Mouse (Mus musculus): Measurements from ENCODE around the gene Ttll5. TPM values are rescaled to one million over a fixed set of nuclear protein-coding genes. Genes with fewer than 3 reads are reported as not detected.

Ttll5 gene
- polyA plus RNA-seq, 1 experiment from 2014 or later, result 15.5 TPM

DNA sequence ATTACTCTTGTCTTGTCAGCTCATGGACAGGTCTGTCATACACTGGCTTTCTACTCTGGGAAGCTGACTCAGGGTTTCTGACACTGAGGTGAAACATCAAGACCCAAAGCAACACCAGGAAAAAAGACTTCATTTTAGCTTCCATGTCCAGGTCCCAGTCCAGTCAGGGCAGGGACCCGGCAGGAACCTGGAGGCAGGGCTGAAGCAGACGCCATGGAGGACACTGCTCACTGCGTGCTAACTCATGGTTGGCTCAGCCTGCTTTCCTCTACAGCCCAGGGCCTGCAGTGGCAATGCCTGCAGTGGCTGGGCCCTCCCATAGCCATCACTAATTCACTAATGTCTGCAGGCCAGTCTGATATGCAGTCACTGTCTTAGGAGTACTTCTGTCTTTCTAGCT is 4.4 kb downstream of the Ttll5 start:
- Histone ChIP-seq H3K36me3 (ENCODE audit: control insufficient read depth, insufficient read depth) (peaks cover 19% of the 10 kb centered on the region; the same call in 1 of the 2 replicates), H3K9ac (ENCODE audit: low read length) (no peak overlapping the region), H3K4me1 (ENCODE audit: control insufficient read depth, insufficient read depth, low read length) (peaks cover 4% of the 10 kb centered on the region), H3K9me3 (replicated peaks; ENCODE audit: control insufficient read depth, low read length) (no peaks in the 10 kb centered on the region), H3K27me3 (ENCODE audit: control insufficient read depth, insufficient read depth, low read length) (no peaks in the 10 kb centered on the region), H3K4me3 (ENCODE audit: low read length) (no peak overlapping the region), H3K27ac (ENCODE audit: low read length) (no peak overlapping the region), H3K4me2 (ENCODE audit: low read depth, low read length) (no peak overlapping the region)
- WGBS, result 96% methylated on average over 3 of the region's 3 CpGs
- ATAC-seq (replicated peaks; ENCODE audit: extremely low read depth, insufficient read depth, low FRiP score), result no peak

GRCm38 (mm10) chr12:85829866-85830265 is 5.4 kb downstream of the Ttll5 start:
- Histone ChIP-seq H3K9ac (ENCODE audit: low read length) (no peak overlapping the region), H3K36me3 (ENCODE audit: control insufficient read depth, insufficient read depth) (peaks cover 19% of the 10 kb centered on the region; the same call in 1 of the 2 replicates), H3K4me2 (ENCODE audit: low read depth, low read length) (no peak overlapping the region), H3K27ac (ENCODE audit: low read length) (no peak overlapping the region), H3K4me1 (ENCODE audit: control insufficient read depth, insufficient read depth, low read length) (peaks cover 3% of the 10 kb centered on the region), H3K9me3 (replicated peaks; ENCODE audit: control insufficient read depth, low read length) (no peaks in the 10 kb centered on the region), H3K27me3 (ENCODE audit: control insufficient read depth, insufficient read depth, low read length) (no peaks in the 10 kb centered on the region), H3K4me3 (ENCODE audit: low read length) (no peak overlapping the region)
- 89% methylated on average over 3 of the region's 3 CpGs for WGBS
- ATAC-seq (replicated peaks; ENCODE audit: extremely low read depth, insufficient read depth, low FRiP score), result no peak

- H3K4me3 ChIP-seq (ENCODE audit: low read length), result no peak overlapping the region
- no peaks in the 10 kb centered on the region for H3K9me3 ChIP-seq (replicated peaks; ENCODE audit: control insufficient read depth, low read length)
- ATAC-seq (replicated peaks; ENCODE audit: extremely low read depth, insufficient read depth, low FRiP score), result no peak
- H3K27me3 ChIP-seq (ENCODE audit: control insufficient read depth, insufficient read depth, low read length), result no peaks in the 10 kb centered on the region
- peaks cover 6% of the 10 kb centered on the region for H3K4me1 ChIP-seq (ENCODE audit: control insufficient read depth, insufficient read depth, low read length)
- WGBS, result 69% methylated on average over 3 of the region's 3 CpGs
- H3K9ac ChIP-seq (ENCODE audit: low read length), result no peak overlapping the region
- no peak overlapping the region for H3K27ac ChIP-seq (ENCODE audit: low read length)
- H3K4me2 ChIP-seq (ENCODE audit: low read depth, low read length), result no peak overlapping the region
- peaks cover 19% of the 10 kb centered on the region; the same call in 1 of the 2 replicates for H3K36me3 ChIP-seq (ENCODE audit: control insufficient read depth, insufficient read depth)
Measured at GRCm38 (mm10) chr12:85830691-85831090, 6.2 kb downstream of the Ttll5 start.

DNA sequence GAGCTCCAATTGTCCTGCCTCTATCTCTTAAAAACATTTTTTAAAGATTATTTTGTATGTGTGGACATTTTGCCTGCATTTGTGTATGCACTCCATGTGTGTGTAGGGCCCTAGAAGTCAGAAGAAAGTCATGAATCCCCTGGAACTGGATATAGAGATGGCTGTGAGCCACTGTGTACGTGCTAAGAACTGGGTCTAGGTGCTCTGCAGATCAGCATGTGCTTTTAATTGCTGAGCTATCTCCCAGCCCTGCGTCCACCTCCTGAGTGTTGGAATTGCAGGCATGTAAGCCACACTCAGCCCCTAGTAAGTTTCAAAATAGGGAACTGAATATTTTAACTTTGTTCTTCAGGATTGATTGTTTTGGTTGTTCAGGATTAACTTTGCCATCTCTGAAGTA is 10.1 kb downstream of the Ttll5 start:
- Histone ChIP-seq H3K4me2 (ENCODE audit: low read depth, low read length) (no peak overlapping the region), H3K4me3 (ENCODE audit: low read length) (no peak overlapping the region; the same call in 1 of the 2 replicates), H3K27ac (ENCODE audit: low read length) (peak overlapping the region; percentile 89), H3K9ac (ENCODE audit: low read length) (no peak overlapping the region), H3K9me3 (replicated peaks; ENCODE audit: control insufficient read depth, low read length) (no peaks in the 10 kb centered on the region), H3K36me3 (ENCODE audit: control insufficient read depth, insufficient read depth) (peaks cover 15% of the 10 kb centered on the region; the same call in 1 of the 2 replicates), H3K4me1 (ENCODE audit: control insufficient read depth, insufficient read depth, low read length) (peaks cover 6% of the 10 kb centered on the region), H3K27me3 (ENCODE audit: control insufficient read depth, insufficient read depth, low read length) (no peaks in the 10 kb centered on the region)
- peak; percentile 88 for ATAC-seq (replicated peaks; ENCODE audit: extremely low read depth, insufficient read depth, low FRiP score)
- WGBS, result 53% methylated on average over 2 of the region's 2 CpGs

DNA sequence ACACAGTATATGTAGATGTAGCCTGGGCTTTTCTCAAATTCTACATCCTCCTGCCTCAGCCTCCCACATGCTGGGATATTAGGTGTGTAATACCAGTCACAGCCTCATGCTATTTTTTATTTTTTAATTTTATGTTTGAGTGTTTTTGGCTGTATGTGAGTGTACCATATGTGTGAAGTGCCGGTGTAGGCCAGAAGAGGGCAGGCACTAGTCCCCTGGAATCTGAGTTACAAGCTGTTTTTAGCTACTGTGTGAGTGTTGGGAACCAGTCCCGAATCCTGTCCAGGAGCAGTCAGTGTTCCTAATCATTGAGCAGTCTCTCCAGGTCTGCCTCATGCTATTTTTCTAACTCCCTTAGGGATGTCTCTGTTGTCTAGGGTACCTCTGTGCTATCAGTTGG is 13.3 kb downstream of the Ttll5 start:
- H3K4me2 ChIP-seq (ENCODE audit: low read depth, low read length), result no peak overlapping the region
- no peaks in the 10 kb centered on the region for H3K27me3 ChIP-seq (ENCODE audit: control insufficient read depth, insufficient read depth, low read length)
- H3K9ac ChIP-seq (ENCODE audit: low read length), result no peak overlapping the region
- peaks cover 5% of the 10 kb centered on the region; the same call in 1 of the 2 replicates for H3K36me3 ChIP-seq (ENCODE audit: control insufficient read depth, insufficient read depth)
- H3K4me1 ChIP-seq (ENCODE audit: control insufficient read depth, insufficient read depth, low read length), result peaks cover 6% of the 10 kb centered on the region
- H3K27ac ChIP-seq (ENCODE audit: low read length), result no peak overlapping the region
- WGBS, result 80% methylated on average over 2 of the region's 2 CpGs
- no peak for ATAC-seq (replicated peaks; ENCODE audit: extremely low read depth, insufficient read depth, low FRiP score)
- no peaks in the 10 kb centered on the region for H3K9me3 ChIP-seq (replicated peaks; ENCODE audit: control insufficient read depth, low read length)
- H3K4me3 ChIP-seq (ENCODE audit: low read length), result no peak overlapping the region

- Histone ChIP-seq H3K27ac (ENCODE audit: low read length) (no peak overlapping the region), H3K27me3 (ENCODE audit: control insufficient read depth, insufficient read depth, low read length) (no peaks in the 10 kb centered on the region), H3K4me2 (ENCODE audit: low read depth, low read length) (no peak overlapping the region), H3K9me3 (replicated peaks; ENCODE audit: control insufficient read depth, low read length) (no peaks in the 10 kb centered on the region), H3K4me1 (ENCODE audit: control insufficient read depth, insufficient read depth, low read length) (peaks cover 6% of the 10 kb centered on the region), H3K4me3 (ENCODE audit: low read length) (no peak overlapping the region), H3K9ac (ENCODE audit: low read length) (no peak overlapping the region), H3K36me3 (ENCODE audit: control insufficient read depth, insufficient read depth) (peaks cover 6% of the 10 kb centered on the region; the same call in 1 of the 2 replicates)
- no peak for ATAC-seq (replicated peaks; ENCODE audit: extremely low read depth, insufficient read depth, low FRiP score)
- 87% methylated on average over 12 of the region's 12 CpGs for WGBS
Measured at GRCm38 (mm10) chr12:85839371-85840000, 15.0 kb downstream of the Ttll5 start.

- Histone ChIP-seq H3K4me1 (ENCODE audit: control insufficient read depth, insufficient read depth, low read length) (no peaks in the 10 kb centered on the region), H3K9me3 (replicated peaks; ENCODE audit: control insufficient read depth, low read length) (no peaks in the 10 kb centered on the region), H3K9ac (ENCODE audit: low read length) (no peak overlapping the region), H3K27me3 (ENCODE audit: control insufficient read depth, insufficient read depth, low read length) (no peaks in the 10 kb centered on the region), H3K36me3 (ENCODE audit: control insufficient read depth, insufficient read depth) (peaks cover 11% of the 10 kb centered on the region; the same call in 1 of the 2 replicates), H3K4me3 (ENCODE audit: low read length) (no peak overlapping the region), H3K27ac (ENCODE audit: low read length) (no peak overlapping the region), H3K4me2 (ENCODE audit: low read depth, low read length) (no peak overlapping the region)
- ATAC-seq (replicated peaks; ENCODE audit: extremely low read depth, insufficient read depth, low FRiP score), result no peak; the same call in 1 of the 2 replicates
- WGBS, result 78% methylated on average over 7 of the region's 7 CpGs
Measured at GRCm38 (mm10) chr12:85848164-85848958, 23.9 kb downstream of the Ttll5 start.

DNA sequence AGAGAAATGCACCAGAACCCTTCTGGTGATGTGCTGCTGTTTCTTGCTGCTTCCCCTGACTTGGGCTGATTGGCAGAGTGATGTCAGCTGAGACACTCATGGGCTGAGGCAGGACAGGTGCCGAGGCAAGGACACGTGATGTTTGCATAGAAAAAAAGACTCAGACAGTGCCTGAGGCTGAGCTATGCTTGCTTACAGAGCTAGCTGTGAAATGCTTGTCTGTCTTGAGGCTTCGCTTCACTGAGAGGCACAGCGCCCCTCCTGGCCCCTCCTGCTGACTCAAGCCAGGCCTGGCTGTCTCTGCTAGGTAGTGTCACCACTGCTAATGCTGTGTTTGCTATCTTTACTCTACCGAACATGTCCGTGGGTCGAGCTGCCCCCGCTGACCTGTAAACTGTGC is 26.2 kb downstream of the Ttll5 start:
- Histone ChIP-seq H3K4me3 (ENCODE audit: low read length) (no peak overlapping the region), H3K36me3 (ENCODE audit: control insufficient read depth, insufficient read depth) (peaks cover 4% of the 10 kb centered on the region; the same call in 1 of the 2 replicates), H3K4me1 (ENCODE audit: control insufficient read depth, insufficient read depth, low read length) (no peaks in the 10 kb centered on the region), H3K4me2 (ENCODE audit: low read depth, low read length) (no peak overlapping the region), H3K9ac (ENCODE audit: low read length) (no peak overlapping the region), H3K27ac (ENCODE audit: low read length) (no peak overlapping the region), H3K9me3 (replicated peaks; ENCODE audit: control insufficient read depth, low read length) (no peaks in the 10 kb centered on the region), H3K27me3 (ENCODE audit: control insufficient read depth, insufficient read depth, low read length) (no peaks in the 10 kb centered on the region)
- ATAC-seq (replicated peaks; ENCODE audit: extremely low read depth, insufficient read depth, low FRiP score), result no peak
- WGBS, result 72% methylated on average over 8 of the region's 8 CpGs

DNA sequence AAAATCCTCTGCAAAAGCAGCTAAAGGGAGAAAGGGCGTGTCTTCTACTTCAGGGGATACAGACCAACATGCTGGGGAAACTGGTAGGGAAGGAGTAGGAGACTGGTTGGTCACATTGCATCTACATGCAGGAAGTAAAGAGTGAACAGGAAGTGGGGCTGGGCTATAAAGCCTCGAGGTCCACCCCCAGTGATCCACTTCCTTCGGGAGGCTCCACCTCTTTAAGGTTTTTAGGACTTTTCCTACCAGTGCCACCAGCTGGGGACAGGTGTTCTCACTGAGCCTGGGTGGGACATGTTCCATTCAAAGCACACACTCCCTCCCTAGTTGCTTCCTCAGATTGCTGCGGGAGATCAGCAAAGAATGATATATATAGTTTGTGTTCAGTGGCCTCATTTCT is 29.4 kb downstream of the Ttll5 start:
- H3K4me3 ChIP-seq (ENCODE audit: low read length), result no peak overlapping the region
- 82% methylated on average over 4 of the region's 4 CpGs for WGBS
- no peaks in the 10 kb centered on the region for H3K27me3 ChIP-seq (ENCODE audit: control insufficient read depth, insufficient read depth, low read length)
- no peak for ATAC-seq (replicated peaks; ENCODE audit: extremely low read depth, insufficient read depth, low FRiP score)
- peaks cover 6% of the 10 kb centered on the region; the same call in 1 of the 2 replicates for H3K36me3 ChIP-seq (ENCODE audit: control insufficient read depth, insufficient read depth)
- no peak overlapping the region for H3K9ac ChIP-seq (ENCODE audit: low read length)
- H3K9me3 ChIP-seq (replicated peaks; ENCODE audit: control insufficient read depth, low read length), result no peaks in the 10 kb centered on the region
- H3K4me2 ChIP-seq (ENCODE audit: low read depth, low read length), result no peak overlapping the region
- H3K4me1 ChIP-seq (ENCODE audit: control insufficient read depth, insufficient read depth, low read length), result no peaks in the 10 kb centered on the region
- no peak overlapping the region for H3K27ac ChIP-seq (ENCODE audit: low read length)

Measured in heart, embryonic 16.5 days (tissue).